Mouse (Mus musculus): Measurements from ENCODE around the gene Olfr116. TPM values are rescaled to one million over a fixed set of nuclear protein-coding genes. Genes with fewer than 3 reads are reported as not detected.

Gene Olfr116
- not detected in 2 replicates for polyA plus RNA-seq (2014; fragmentation: Nextera tagmentation; extraction: Ambion mirVana)

DNA sequence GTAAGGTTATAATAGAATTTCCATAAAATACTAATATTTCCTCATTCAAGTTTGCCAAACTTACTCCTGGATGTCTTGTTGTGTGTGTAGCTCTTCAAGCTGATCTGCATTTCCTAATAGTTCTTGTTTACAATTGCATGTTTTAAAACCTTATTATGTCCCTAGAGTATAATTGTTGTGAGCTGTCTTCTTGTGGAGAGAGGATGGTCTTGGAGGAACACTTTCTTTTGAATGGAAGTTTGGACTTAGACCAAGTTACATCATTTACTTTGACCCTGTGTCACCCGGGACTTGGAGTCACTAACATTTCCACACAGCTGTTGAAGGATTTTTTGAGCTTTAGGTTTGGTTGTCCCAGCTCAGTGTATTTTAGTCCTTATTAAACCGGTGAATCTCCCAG lies at the start of gene Olfr116, which contains the start of gene Olfr115:
Olfr116 (minus strand) TSS at position 191 of the 400 bp plus-strand sequence.
Olfr115 (minus strand) TSS at position 101 of the 400 bp plus-strand sequence.
- Histone ChIP-seq H3K9ac (ENCODE audit: low read depth, low read length) (no peak within 1 kb of the TSS), H3K9me3 (ENCODE audit: control insufficient read depth, low read length) (no peaks in the 10 kb centered on the region), H3K27me3 (replicated peaks; ENCODE audit: control insufficient read depth, insufficient read depth, low read length) (no peaks in the 10 kb centered on the region), H3K4me2 (ENCODE audit: low read depth, low read length) (no peak within 1 kb of the TSS), H3K36me3 (ENCODE audit: control insufficient read depth, insufficient read depth, low read length) (no peaks in the 10 kb centered on the region), H3K4me1 (ENCODE audit: control insufficient read depth, insufficient read depth, low read length) (no peaks in the 10 kb centered on the region), H3K27ac (replicated peaks; ENCODE audit: low read depth, low read length) (no peak within 1 kb of the TSS), H3K4me3 (ENCODE audit: low read depth, low read length) (no peak within 1 kb of the TSS)
- 76% methylated on average over 2 of the region's 2 CpGs for WGBS
- ATAC-seq (ENCODE audit: low read depth) (no peak), DNase-seq (ENCODE audit: low spot score) (no peak)

DNA sequence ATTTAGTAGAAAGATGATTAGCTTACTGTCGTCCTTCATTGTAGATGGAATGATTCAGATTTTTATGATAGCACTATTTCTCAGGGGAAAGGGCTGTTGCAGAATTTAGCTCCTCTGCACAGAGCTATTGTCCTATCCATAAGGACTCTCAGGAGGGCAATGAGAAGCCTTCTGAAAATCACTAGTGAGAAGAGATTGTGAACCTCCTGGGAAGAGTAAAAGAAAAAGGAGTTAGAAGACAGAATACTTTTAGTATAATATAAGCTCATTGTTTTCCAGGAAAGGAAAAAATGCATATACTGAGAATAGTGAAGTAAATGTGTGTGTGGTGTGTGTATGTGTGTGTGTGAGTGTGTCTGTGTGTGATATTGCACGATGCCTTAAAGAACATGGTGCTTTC lies 39.7 kb upstream of the Olfr116 start, which contains the start of gene Olfr118:
Olfr118 (plus strand) TSS at position 301 of the 400 bp plus-strand sequence.
- Histone ChIP-seq H3K4me1 (ENCODE audit: control insufficient read depth, insufficient read depth, low read length) (no peaks in the 10 kb centered on the region), H3K27ac (replicated peaks; ENCODE audit: low read depth, low read length) (no peak within 1 kb of the TSS), H3K4me2 (ENCODE audit: low read depth, low read length) (no peak within 1 kb of the TSS), H3K9me3 (ENCODE audit: control insufficient read depth, low read length) (no peaks in the 10 kb centered on the region), H3K9ac (ENCODE audit: low read depth, low read length) (no peak within 1 kb of the TSS), H3K27me3 (replicated peaks; ENCODE audit: control insufficient read depth, insufficient read depth, low read length) (no peaks in the 10 kb centered on the region), H3K4me3 (ENCODE audit: low read depth, low read length) (no peak within 1 kb of the TSS), H3K36me3 (ENCODE audit: control insufficient read depth, insufficient read depth, low read length) (no peaks in the 10 kb centered on the region)
- DNase-seq (ENCODE audit: low spot score): no peak
- ATAC-seq (ENCODE audit: low read depth): no peak
- WGBS: 68% methylated on average over 2 of the region's 2 CpGs

DNA sequence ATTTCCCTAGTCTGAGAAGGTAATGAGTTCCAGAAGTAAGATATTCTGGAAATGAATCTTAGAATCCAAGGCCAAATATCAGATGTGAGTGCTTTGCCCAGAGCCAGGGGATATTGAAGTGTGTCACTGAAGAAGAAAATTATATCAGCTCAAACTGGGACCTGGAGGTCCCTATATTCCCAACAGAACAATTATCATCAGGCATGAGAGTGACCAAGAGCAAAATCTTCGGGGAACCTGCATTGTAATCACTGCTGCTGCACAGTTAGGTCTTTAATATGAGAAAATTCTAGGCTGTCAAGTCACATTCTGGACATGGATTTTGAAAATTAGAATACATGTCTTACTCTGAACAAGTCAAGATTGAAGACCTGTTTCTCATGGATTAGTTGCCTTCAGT lies 36.7 kb upstream of the Olfr116 start, which contains the start of gene Olfr117:
Olfr117 (minus strand) TSS at position 101 of the 400 bp plus-strand sequence.
- Histone ChIP-seq H3K27me3 (replicated peaks; ENCODE audit: control insufficient read depth, insufficient read depth, low read length) (no peaks in the 10 kb centered on the region), H3K9me3 (ENCODE audit: control insufficient read depth, low read length) (no peaks in the 10 kb centered on the region), H3K4me3 (ENCODE audit: low read depth, low read length) (no peak within 1 kb of the TSS), H3K4me1 (ENCODE audit: control insufficient read depth, insufficient read depth, low read length) (no peaks in the 10 kb centered on the region), H3K9ac (ENCODE audit: low read depth, low read length) (no peak within 1 kb of the TSS), H3K4me2 (ENCODE audit: low read depth, low read length) (no peak within 1 kb of the TSS), H3K27ac (replicated peaks; ENCODE audit: low read depth, low read length) (no peak within 1 kb of the TSS), H3K36me3 (ENCODE audit: control insufficient read depth, insufficient read depth, low read length) (no peaks in the 10 kb centered on the region)
- ATAC-seq (ENCODE audit: low read depth): no peak
- 70% methylated on average over 1 of the region's 1 CpGs for WGBS
- DNase-seq (ENCODE audit: low spot score): no peak

DNA sequence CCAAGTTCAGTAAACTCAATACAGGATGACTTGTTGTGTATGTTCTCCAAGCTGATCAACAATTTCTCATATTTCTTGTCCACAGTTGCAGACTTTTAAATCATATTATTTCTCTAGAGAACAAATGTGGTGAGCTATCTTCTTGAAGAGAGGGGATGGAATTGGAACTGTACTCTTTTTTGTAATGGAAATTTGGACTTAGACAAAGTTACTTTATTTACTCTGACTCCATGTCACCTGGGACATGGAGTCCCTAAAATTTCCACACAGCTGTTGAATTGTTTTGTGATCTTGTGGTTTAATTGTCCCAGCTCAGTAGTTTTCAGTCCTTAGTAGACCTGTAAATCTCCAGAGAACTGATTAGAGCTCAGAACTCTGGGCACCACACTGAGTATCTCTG lies 34.4 kb downstream of the Olfr116 start, which contains the start of gene Olfr114:
Olfr114 (minus strand) TSS at position 101 of the 400 bp plus-strand sequence.
- H3K4me3 ChIP-seq (ENCODE audit: low read depth, low read length): no peak within 1 kb of the TSS
- no peak within 1 kb of the TSS for H3K9ac ChIP-seq (ENCODE audit: low read depth, low read length)
- H3K9me3 ChIP-seq (ENCODE audit: control insufficient read depth, low read length): no peaks in the 10 kb centered on the region
- no peaks in the 10 kb centered on the region for H3K4me1 ChIP-seq (ENCODE audit: control insufficient read depth, insufficient read depth, low read length)
- H3K27me3 ChIP-seq (replicated peaks; ENCODE audit: control insufficient read depth, insufficient read depth, low read length): no peaks in the 10 kb centered on the region
- H3K4me2 ChIP-seq (ENCODE audit: low read depth, low read length): no peak within 1 kb of the TSS
- no peak within 1 kb of the TSS for H3K27ac ChIP-seq (replicated peaks; ENCODE audit: low read depth, low read length)
- H3K36me3 ChIP-seq (ENCODE audit: control insufficient read depth, insufficient read depth, low read length): no peaks in the 10 kb centered on the region
- no peak for DNase-seq (ENCODE audit: low spot score)
- no peak for ATAC-seq (ENCODE audit: low read depth)

DNA sequence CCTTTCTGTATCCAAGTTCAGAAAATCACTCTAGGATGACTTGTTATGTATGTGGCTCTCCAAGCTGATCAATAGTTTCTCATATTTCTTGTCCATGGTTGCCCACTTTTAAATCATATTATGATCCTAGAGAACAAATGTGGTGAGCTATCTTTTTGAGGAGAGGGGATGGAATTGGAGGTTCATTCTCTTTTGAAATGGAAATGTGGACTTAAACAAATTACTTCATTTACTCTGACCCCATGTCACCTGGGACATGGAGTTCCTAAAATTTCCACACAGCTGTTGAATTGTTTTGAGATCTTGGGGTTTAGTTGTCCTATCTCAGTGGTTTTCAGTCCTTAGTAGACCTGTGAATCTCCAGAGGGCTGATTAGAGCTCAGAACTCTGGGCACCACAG lies 49.4 kb downstream of the Olfr116 start, which contains the start of gene Olfr113:
Olfr113 (minus strand) TSS at position 101 of the 400 bp plus-strand sequence.
- no peak for ATAC-seq (ENCODE audit: low read depth)
- no peak within 1 kb of the TSS for H3K9ac ChIP-seq (ENCODE audit: low read depth, low read length)
- no peak within 1 kb of the TSS for H3K4me2 ChIP-seq (ENCODE audit: low read depth, low read length)

More for the DNA sequence above, 49.4 kb downstream of the Olfr116 start, which contains the start of gene Olfr113:
- H3K9me3 ChIP-seq (ENCODE audit: control insufficient read depth, low read length): no peaks in the 10 kb centered on the region
- H3K36me3 ChIP-seq (ENCODE audit: control insufficient read depth, insufficient read depth, low read length): no peaks in the 10 kb centered on the region
- H3K27ac ChIP-seq (replicated peaks; ENCODE audit: low read depth, low read length): no peak within 1 kb of the TSS
- no peaks in the 10 kb centered on the region for H3K4me1 ChIP-seq (ENCODE audit: control insufficient read depth, insufficient read depth, low read length)
- no peak for DNase-seq (ENCODE audit: low spot score)
- no peaks in the 10 kb centered on the region for H3K27me3 ChIP-seq (replicated peaks; ENCODE audit: control insufficient read depth, insufficient read depth, low read length)
- H3K4me3 ChIP-seq (ENCODE audit: low read depth, low read length): no peak within 1 kb of the TSS

Other genes with a start within 250 kb of the Olfr116 start
- not detected in 2 replicates for gene Olfr105-ps, start 248.2 kb downstream of the Olfr116 start, polyA plus RNA-seq (2014; fragmentation: Nextera tagmentation; extraction: Ambion mirVana)
- gene Olfr106-ps, start 236.8 kb downstream of the Olfr116 start, polyA plus RNA-seq (2014; fragmentation: Nextera tagmentation; extraction: Ambion mirVana): not detected in 2 replicates
- not detected in 2 replicates for gene Olfr107, start 228.0 kb downstream of the Olfr116 start, polyA plus RNA-seq (2014; fragmentation: Nextera tagmentation; extraction: Ambion mirVana)
- gene Olfr108, start 181.7 kb downstream of the Olfr116 start, polyA plus RNA-seq (2014; fragmentation: Nextera tagmentation; extraction: Ambion mirVana): not detected in 2 replicates
- not detected in 2 replicates for gene Olfr109, start 168.3 kb downstream of the Olfr116 start, polyA plus RNA-seq (2014; fragmentation: Nextera tagmentation; extraction: Ambion mirVana)
- gene H2-M2, start 143.6 kb downstream of the Olfr116 start, polyA plus RNA-seq (2014; fragmentation: Nextera tagmentation; extraction: Ambion mirVana): not detected in 2 replicates
- 0.12 TPM in 1 of 2 replicates, not detected in the other for gene Olfr110, start 134.7 kb downstream of the Olfr116 start, polyA plus RNA-seq (2014; fragmentation: Nextera tagmentation; extraction: Ambion mirVana)
- not detected in 2 replicates for gene Olfr111, start 119.2 kb downstream of the Olfr116 start, polyA plus RNA-seq (2014; fragmentation: Nextera tagmentation; extraction: Ambion mirVana)
- gene Olfr112, start 57.7 kb downstream of the Olfr116 start, polyA plus RNA-seq (2014; fragmentation: Nextera tagmentation; extraction: Ambion mirVana): not detected in 2 replicates
- gene Olfr113, start 49.5 kb downstream of the Olfr116 start, polyA plus RNA-seq (2014; fragmentation: Nextera tagmentation; extraction: Ambion mirVana): not detected in 2 replicates
- gene Olfr114, start 34.5 kb downstream of the Olfr116 start, polyA plus RNA-seq (2014; fragmentation: Nextera tagmentation; extraction: Ambion mirVana): not detected in 2 replicates
- gene Olfr115, start 90 bp downstream of the Olfr116 start, polyA plus RNA-seq (2014; fragmentation: Nextera tagmentation; extraction: Ambion mirVana): not detected in 2 replicates
- not detected in 2 replicates for gene Olfr117, start 36.6 kb upstream of the Olfr116 start, polyA plus RNA-seq (2014; fragmentation: Nextera tagmentation; extraction: Ambion mirVana)
- not detected in 2 replicates for gene Olfr118, start 39.8 kb upstream of the Olfr116 start, polyA plus RNA-seq (2014; fragmentation: Nextera tagmentation; extraction: Ambion mirVana)
- gene Olfr119, start 69.4 kb upstream of the Olfr116 start, polyA plus RNA-seq (2014; fragmentation: Nextera tagmentation; extraction: Ambion mirVana): not detected in 2 replicates
- 0.17 TPM in 1 of 2 replicates, not detected in the other for gene Olfr120, start 94.6 kb upstream of the Olfr116 start, polyA plus RNA-seq (2014; fragmentation: Nextera tagmentation; extraction: Ambion mirVana)
- gene Olfr121, start 121.7 kb upstream of the Olfr116 start, polyA plus RNA-seq (2014; fragmentation: Nextera tagmentation; extraction: Ambion mirVana): 0.18 TPM in 1 of 2 replicates, not detected in the other
- gene Olfr122, start 141.4 kb upstream of the Olfr116 start, polyA plus RNA-seq (2014; fragmentation: Nextera tagmentation; extraction: Ambion mirVana): not detected in 2 replicates
- not detected in 2 replicates for gene Olfr123, start 166.3 kb upstream of the Olfr116 start, polyA plus RNA-seq (2014; fragmentation: Nextera tagmentation; extraction: Ambion mirVana)
- gene Olfr124, start 172.7 kb upstream of the Olfr116 start, polyA plus RNA-seq (2014; fragmentation: Nextera tagmentation; extraction: Ambion mirVana): 0.15 and 0.30 TPM in 2 replicates
- gene Olfr125, start 205.8 kb upstream of the Olfr116 start, polyA plus RNA-seq (2014; fragmentation: Nextera tagmentation; extraction: Ambion mirVana): not detected in 2 replicates
- gene Olfr126, start 220.3 kb upstream of the Olfr116 start, polyA plus RNA-seq (2014; fragmentation: Nextera tagmentation; extraction: Ambion mirVana): not detected in 2 replicates